Mouse (Mus musculus): Measurements from ENCODE around the gene Sgca.

- TF ChIP-seq POLR2A (IDR thresholded peaks at IDR 0.05; ENCODE audit: borderline replicate concordance, extremely low read depth, insufficient read depth, insufficient read length, poor library complexity, severe bottlenecking) = no peak
- no peak for TF ChIP-seq CTCF (IDR thresholded peaks at IDR 0.05; ENCODE audit: borderline replicate concordance, extremely low read depth, insufficient read depth, insufficient read length)
Measured at GRCm38 (mm10) chr11:94917717-94918116, 58.4 kb downstream of the Sgca start.

All from brain, embryonic 14.5 days (tissue).